ENCODE assay signal across 8 mouse cellular contexts in genomic region chr11:69095511-69096231, GRCm38 (mm10). TPM values are rescaled to one million over a fixed set of nuclear protein-coding genes. Genes with fewer than 3 reads are reported as not detected.
A peak's percentile ranks its signal among the peaks of the same experiment; 100 is the strongest.
DNase-seq lines count a peak whose midpoint lies in the region; ATAC-seq and TF ChIP-seq lines count a peak whose summit lies in the region.

No protein-coding gene starts in this region.

- peak overlapping the region; percentile 93 for H3K4me2 ChIP-seq in heart, embryonic 14.5 days (ENCODE audit: low read length)
- H3K4me2 ChIP-seq in midbrain, embryonic 13.5 days (replicated peaks): peak overlapping the region; percentile 93

- DNase-seq in layer of hippocampus, adult 2 months (ENCODE audit: low spot score in 2 of 2): no peak
- no peak for DNase-seq in layer of hippocampus, adult 18-20 months (ENCODE audit: low spot score in 2 of 2)
- peak; percentile 48 for DNase-seq in brain, adult 2 months (ENCODE audit: low read depth, low spot score)
- no peak for DNase-seq in limb, embryonic 10.5 days (ENCODE audit: low spot score)
- peak; percentile 45 for DNase-seq in yolk sac, embryonic 10.5 days (ENCODE audit: low spot score)
- DNase-seq in left cerebral cortex, postnatal 4 days: no peak

- H3K36me3 ChIP-seq in heart, embryonic 14.5 days (ENCODE audit: control insufficient read depth, insufficient read depth, low read length): peaks cover 23% of the 10 kb centered on the region
- peaks cover 22% of the 10 kb centered on the region for H3K36me3 ChIP-seq in limb, embryonic 10.5 days
- H3K36me3 ChIP-seq in midbrain, embryonic 13.5 days: peaks cover 19% of the 10 kb centered on the region

- TF ChIP-seq CTCF in layer of hippocampus, adult 2 months (conservative IDR thresholded peaks at IDR 0.05): no peak

- intact Hi-C loops in left cerebral cortex, postnatal 4 days (cut with DNase I): no loop called here

- no peaks in the 10 kb centered on the region for H3K9me3 ChIP-seq in heart, embryonic 14.5 days (ENCODE audit: control insufficient read depth, low read length)
- no peaks in the 10 kb centered on the region for H3K9me3 ChIP-seq in limb, embryonic 10.5 days (replicated peaks)
- no peaks in the 10 kb centered on the region for H3K9me3 ChIP-seq in midbrain, embryonic 13.5 days

- H3K4me3 ChIP-seq in layer of hippocampus, adult 2 months: peak overlapping the region; percentile 81
- H3K4me3 ChIP-seq in heart, embryonic 14.5 days (ENCODE audit: control insufficient read depth in 1 of 2, insufficient read depth in 1 of 2, low read depth in 1 of 2, low read length in 2 of 2): peak overlapping the region; percentile 65 to 88
- H3K4me3 ChIP-seq in limb, embryonic 10.5 days: peak overlapping the region; percentile 65
- peak overlapping the region; percentile 47 for H3K4me3 ChIP-seq in midbrain, embryonic 13.5 days (replicated peaks)

- H3K9ac ChIP-seq in heart, embryonic 14.5 days (ENCODE audit: low read length): peak overlapping the region; percentile 88
- peak overlapping the region; percentile 61 for H3K9ac ChIP-seq in midbrain, embryonic 13.5 days (replicated peaks)

- no peak for ATAC-seq in heart, embryonic 14.5 days (ENCODE audit: insufficient number of reproducible peaks, insufficient read depth, low FRiP score, low read depth)
- no peak for ATAC-seq in midbrain, embryonic 13.5 days

- 1% methylated on average over 27 of the region's 27 CpGs for WGBS in heart, embryonic 14.5 days
- 3% methylated on average over 27 of the region's 27 CpGs for WGBS in limb, embryonic 10.5 days
- WGBS in midbrain, embryonic 13.5 days: 3% methylated on average over 27 of the region's 27 CpGs

- peak overlapping the region; percentile 98 for H3K27ac ChIP-seq in layer of hippocampus, adult 2 months
- H3K27ac ChIP-seq in heart, embryonic 14.5 days (replicated peaks in 1 of 2; ENCODE audit: control insufficient read depth in 1 of 2, insufficient read depth in 1 of 2, low read depth in 2 of 2, low read length in 2 of 2): peak overlapping the region; percentile 98 to 99
- peak overlapping the region; percentile 70 for H3K27ac ChIP-seq in limb, embryonic 10.5 days
- peak overlapping the region; percentile 69 for H3K27ac ChIP-seq in midbrain, embryonic 13.5 days

- H3K27me3 ChIP-seq in heart, embryonic 14.5 days (ENCODE audit: control insufficient read depth, insufficient read depth, low read length): no peaks in the 10 kb centered on the region
- H3K27me3 ChIP-seq in limb, embryonic 10.5 days (ENCODE audit: low read depth, poor library complexity, severe bottlenecking): no peaks in the 10 kb centered on the region
- H3K27me3 ChIP-seq in midbrain, embryonic 13.5 days: no peaks in the 10 kb centered on the region

- H3K4me1 ChIP-seq in heart, embryonic 14.5 days (ENCODE audit: control insufficient read depth in 2 of 2, insufficient read depth in 2 of 2, low read length in 2 of 2): peaks cover 29 to 48% of the 10 kb centered on the region in 2 experiments
- H3K4me1 ChIP-seq in limb, embryonic 10.5 days: peaks cover 69% of the 10 kb centered on the region
- peaks cover 80% of the 10 kb centered on the region for H3K4me1 ChIP-seq in midbrain, embryonic 13.5 days (replicated peaks)

RNA-seq across cellular contexts. Expression of gene Per1, which starts 0.7 kb away (rescaled TPM):
- total RNA-seq in layer of hippocampus, adult 2 months (2021): 10 to 100 TPM; 83.4 to 95.2 TPM
- 100 to 1,000 TPM in 1 of 2 experiments, 10 to 100 TPM in 1; 92.9 to 115 TPM for total RNA-seq in layer of hippocampus, adult 18-20 months (2021)
- polyA plus RNA-seq in heart, embryonic 14.5 days (2014; fragmentation: Nextera tagmentation; extraction: Ambion mirVana): 16.0 and 17.8 TPM in 2 replicates
- polyA plus RNA-seq in limb, embryonic 10.5 days (2016; fragmentation: Nextera tagmentation; extraction: Ambion mirVana): 10.3 and 10.8 TPM in 2 replicates
- 8.6 and 10.5 TPM in 2 replicates for polyA plus RNA-seq in midbrain, embryonic 13.5 days (2015; fragmentation: Nextera tagmentation; extraction: Ambion mirVana)
- 10 to 100 TPM; 52.8 to 58.0 TPM for total RNA-seq in left cerebral cortex, postnatal 4 days (2021)

RNA-seq across cellular contexts. Expression of gene Vamp2, which starts 7.4 kb away (rescaled TPM):
- 1,000 to 10,000 TPM in 1 of 2 experiments, 100 to 1,000 TPM in 1; 988 to 1,016 TPM for total RNA-seq in layer of hippocampus, adult 2 months (2021)
- 1,000 to 10,000 TPM in 1 of 2 experiments, 100 to 1,000 TPM in 1; 995 to 1,010 TPM for total RNA-seq in layer of hippocampus, adult 18-20 months (2021)
- 81.5 and 93.9 TPM in 2 replicates for polyA plus RNA-seq in heart, embryonic 14.5 days (2014; fragmentation: Nextera tagmentation; extraction: Ambion mirVana)
- 51.1 and 72.1 TPM in 2 replicates for polyA plus RNA-seq in limb, embryonic 10.5 days (2016; fragmentation: Nextera tagmentation; extraction: Ambion mirVana)
- polyA plus RNA-seq in midbrain, embryonic 13.5 days (2015; fragmentation: Nextera tagmentation; extraction: Ambion mirVana): 175 and 188 TPM in 2 replicates
- 100 to 1,000 TPM; 579 to 594 TPM for total RNA-seq in left cerebral cortex, postnatal 4 days (2021)

RNA-seq across cellular contexts. Expression of gene Hes7, which starts 24.5 kb away (rescaled TPM):
- total RNA-seq in layer of hippocampus, adult 2 months (2021): 1 to 10 TPM in 1 of 2 experiments, under 1 TPM in 1; 0.79 to 1.0 TPM
- total RNA-seq in layer of hippocampus, adult 18-20 months (2021): 1 to 10 TPM; 1.1 to 1.6 TPM
- polyA plus RNA-seq in heart, embryonic 14.5 days (2014; fragmentation: Nextera tagmentation; extraction: Ambion mirVana): 0.43 and 0.47 TPM in 2 replicates
- polyA plus RNA-seq in limb, embryonic 10.5 days (2016; fragmentation: Nextera tagmentation; extraction: Ambion mirVana): 0.53 and 0.90 TPM in 2 replicates
- polyA plus RNA-seq in midbrain, embryonic 13.5 days (2015; fragmentation: Nextera tagmentation; extraction: Ambion mirVana): 0.10 and 0.26 TPM in 2 replicates
- 1 to 10 TPM; 2.3 to 2.6 TPM for total RNA-seq in left cerebral cortex, postnatal 4 days (2021)

RNA-seq across cellular contexts. Expression of gene Tmem107, which starts 25.1 kb away (rescaled TPM):
- 10 to 100 TPM; 20.3 to 21.6 TPM for total RNA-seq in layer of hippocampus, adult 2 months (2021)
- total RNA-seq in layer of hippocampus, adult 18-20 months (2021): 10 to 100 TPM; 15.2 to 21.0 TPM
- 33.5 and 34.4 TPM in 2 replicates for polyA plus RNA-seq in heart, embryonic 14.5 days (2014; fragmentation: Nextera tagmentation; extraction: Ambion mirVana)
- polyA plus RNA-seq in limb, embryonic 10.5 days (2016; fragmentation: Nextera tagmentation; extraction: Ambion mirVana): 35.8 and 38.6 TPM in 2 replicates
- polyA plus RNA-seq in midbrain, embryonic 13.5 days (2015; fragmentation: Nextera tagmentation; extraction: Ambion mirVana): 31.7 and 42.5 TPM in 2 replicates
- 10 to 100 TPM; 13.9 to 14.8 TPM for total RNA-seq in left cerebral cortex, postnatal 4 days (2021)

RNA-seq across cellular contexts. Expression of gene 9130213A22Rik, which starts 26.7 kb away (rescaled TPM):
- total RNA-seq in layer of hippocampus, adult 2 months (2021): 1 to 10 TPM; 1.4 to 1.5 TPM
- total RNA-seq in layer of hippocampus, adult 18-20 months (2021): 1 to 10 TPM; 1.3 to 1.6 TPM
- polyA plus RNA-seq in heart, embryonic 14.5 days (2014; fragmentation: Nextera tagmentation; extraction: Ambion mirVana): 0.28 and 1.2 TPM in 2 replicates
- polyA plus RNA-seq in limb, embryonic 10.5 days (2016; fragmentation: Nextera tagmentation; extraction: Ambion mirVana): 0.15 and 0.29 TPM in 2 replicates
- polyA plus RNA-seq in midbrain, embryonic 13.5 days (2015; fragmentation: Nextera tagmentation; extraction: Ambion mirVana): 0.28 TPM in 1 of 2 replicates, not detected in the other
- total RNA-seq in left cerebral cortex, postnatal 4 days (2021): 1 to 10 TPM; 1.2 to 1.7 TPM

Comparison
In these comparisons a context has a peak if more than half of its experiments do, and no peak if none do; other contexts are left out.
1. DNase-seq: peak in brain, adult 2 months (single experiment) and yolk sac, embryonic 10.5 days (single experiment); none in layer of hippocampus, adult 2 months (0 of 2), layer of hippocampus, adult 18-20 months (0 of 2), limb, embryonic 10.5 days (single experiment) and left cerebral cortex, postnatal 4 days (single experiment).
2. Peak in every context shown above with its lines, with median percentiles within 50 percentile points of each other: H3K27ac ChIP-seq and H3K4me3 ChIP-seq.